Mouse (Mus musculus): ENCODE results near the gene Fam47e. TPM values are rescaled to one million over a fixed set of nuclear protein-coding genes. Genes with fewer than 3 reads are reported as not detected.

The Fam47e gene
- polyA plus RNA-seq, 1 experiment from 2014 or later: 0.88 TPM

- ATAC-seq: no peak
- H3K36me3 ChIP-seq: no peaks in the 10 kb centered on the region
- no peak overlapping the region for H3K4me3 ChIP-seq
- WGBS (ENCODE audit: insufficient replicate concordance): 66% methylated on average over 5 of the region's 5 CpGs
- no peak overlapping the region for H3K4me2 ChIP-seq
- peaks cover 31% of the 10 kb centered on the region for H3K27me3 ChIP-seq (replicated peaks)
- H3K4me1 ChIP-seq: peaks cover 10% of the 10 kb centered on the region
- H3K27ac ChIP-seq: no peak overlapping the region
- H3K9ac ChIP-seq: no peak overlapping the region
- no peaks in the 10 kb centered on the region for H3K9me3 ChIP-seq (replicated peaks)
Observed at GRCm38 (mm10) chr5:92607492-92608229, 52.8 kb downstream of the Fam47e start.

GRCm38 (mm10) chr5:92612756-92613155 is 57.9 kb downstream of the Fam47e start:
- H3K9me3 ChIP-seq (replicated peaks): no peaks in the 10 kb centered on the region
- no peak overlapping the region for H3K27ac ChIP-seq
- no peak overlapping the region for H3K4me3 ChIP-seq
- no peaks in the 10 kb centered on the region for H3K4me1 ChIP-seq
- no peak overlapping the region for H3K4me2 ChIP-seq
- H3K36me3 ChIP-seq: no peaks in the 10 kb centered on the region
- no peak overlapping the region for H3K9ac ChIP-seq
- H3K27me3 ChIP-seq (replicated peaks): no peaks in the 10 kb centered on the region
- WGBS (ENCODE audit: insufficient replicate concordance): 73% methylated on average over 4 of the region's 4 CpGs
- ATAC-seq: no peak

- Histone ChIP-seq H3K4me2 (no peak overlapping the region), H3K4me1 (no peaks in the 10 kb centered on the region), H3K9ac (no peak overlapping the region), H3K9me3 (replicated peaks) (no peaks in the 10 kb centered on the region), H3K27me3 (replicated peaks) (no peaks in the 10 kb centered on the region), H3K4me3 (no peak overlapping the region), H3K27ac (no peak overlapping the region), H3K36me3 (no peaks in the 10 kb centered on the region)
- WGBS (ENCODE audit: insufficient replicate concordance): 70% methylated on average over 5 of the region's 5 CpGs
- ATAC-seq: no peak
Observed at GRCm38 (mm10) chr5:92621883-92622282, 67.0 kb downstream of the Fam47e start.

- Histone ChIP-seq H3K9me3 (replicated peaks) (no peaks in the 10 kb centered on the region), H3K4me1 (no peaks in the 10 kb centered on the region), H3K4me3 (no peak overlapping the region), H3K9ac (no peak overlapping the region), H3K4me2 (no peak overlapping the region), H3K27ac (no peak overlapping the region), H3K27me3 (replicated peaks) (no peaks in the 10 kb centered on the region), H3K36me3 (no peaks in the 10 kb centered on the region)
- ATAC-seq: no peak
- 59% methylated on average over 7 of the region's 7 CpGs for WGBS (ENCODE audit: insufficient replicate concordance)
Observed at GRCm38 (mm10) chr5:92627896-92628295, 73.0 kb downstream of the Fam47e start.

- Histone ChIP-seq H3K9ac (no peak overlapping the region), H3K4me3 (no peak overlapping the region), H3K27me3 (replicated peaks) (no peaks in the 10 kb centered on the region), H3K9me3 (replicated peaks) (no peaks in the 10 kb centered on the region), H3K4me1 (no peaks in the 10 kb centered on the region), H3K27ac (no peak overlapping the region), H3K4me2 (no peak overlapping the region), H3K36me3 (no peaks in the 10 kb centered on the region)
- no peak for ATAC-seq
- 48% methylated on average over 4 of the region's 4 CpGs for WGBS (ENCODE audit: insufficient replicate concordance)
Observed at GRCm38 (mm10) chr5:92633526-92633925, 78.7 kb downstream of the Fam47e start.

- H3K27me3 ChIP-seq (replicated peaks): no peaks in the 10 kb centered on the region
- no peaks in the 10 kb centered on the region for H3K36me3 ChIP-seq
- H3K4me3 ChIP-seq: no peak overlapping the region
- no peak overlapping the region for H3K4me2 ChIP-seq
- no peak overlapping the region for H3K27ac ChIP-seq
- no peaks in the 10 kb centered on the region for H3K9me3 ChIP-seq (replicated peaks)
- H3K4me1 ChIP-seq: no peaks in the 10 kb centered on the region
- no peak overlapping the region for H3K9ac ChIP-seq
- WGBS (ENCODE audit: insufficient replicate concordance): 49% methylated on average over 3 of the region's 3 CpGs
- ATAC-seq: no peak
Observed at GRCm38 (mm10) chr5:92634916-92635315, 80.0 kb downstream of the Fam47e start.

GRCm38 (mm10) chr5:92635891-92636290 is 81.0 kb downstream of the Fam47e start:
- Histone ChIP-seq H3K36me3 (no peaks in the 10 kb centered on the region), H3K4me2 (no peak overlapping the region), H3K27ac (no peak overlapping the region), H3K4me1 (no peaks in the 10 kb centered on the region), H3K27me3 (replicated peaks) (no peaks in the 10 kb centered on the region), H3K9ac (no peak overlapping the region), H3K9me3 (replicated peaks) (no peaks in the 10 kb centered on the region), H3K4me3 (no peak overlapping the region)
- ATAC-seq: no peak
- WGBS (ENCODE audit: insufficient replicate concordance): 65% methylated on average over 5 of the region's 5 CpGs

- Histone ChIP-seq H3K4me1 (no peaks in the 10 kb centered on the region), H3K4me3 (no peak overlapping the region), H3K36me3 (no peaks in the 10 kb centered on the region), H3K4me2 (no peak overlapping the region), H3K27ac (no peak overlapping the region), H3K9me3 (replicated peaks) (no peaks in the 10 kb centered on the region), H3K9ac (no peak overlapping the region), H3K27me3 (replicated peaks) (no peaks in the 10 kb centered on the region)
- no peak for ATAC-seq
- 68% methylated on average over 3 of the region's 3 CpGs for WGBS (ENCODE audit: insufficient replicate concordance)
Observed at GRCm38 (mm10) chr5:92640861-92641260, 86.0 kb downstream of the Fam47e start.

Other genes with a start within 250 kb of the Fam47e start
- gene Sdad1, start 244.6 kb upstream of the Fam47e start, polyA plus RNA-seq (2016; fragmentation: Nextera tagmentation; extraction: Ambion mirVana): 35.1 and 36.3 TPM in 2 replicates
- not detected in 2 replicates for gene Cxcl9, start 227.0 kb upstream of the Fam47e start, polyA plus RNA-seq (2016; fragmentation: Nextera tagmentation; extraction: Ambion mirVana)
- 0.78 and 1.0 TPM in 2 replicates for gene Art3, start 223.2 kb upstream of the Fam47e start, polyA plus RNA-seq (2016; fragmentation: Nextera tagmentation; extraction: Ambion mirVana)
- 6.6 and 6.7 TPM in 2 replicates for gene Cxcl10, start 206.2 kb upstream of the Fam47e start, polyA plus RNA-seq (2016; fragmentation: Nextera tagmentation; extraction: Ambion mirVana)
- gene Nup54, start 119.8 kb upstream of the Fam47e start, polyA plus RNA-seq (2016; fragmentation: Nextera tagmentation; extraction: Ambion mirVana): 49.0 and 49.2 TPM in 2 replicates
- gene Scarb2, start 48.2 kb upstream of the Fam47e start, polyA plus RNA-seq (2016; fragmentation: Nextera tagmentation; extraction: Ambion mirVana): 4.2 and 4.3 TPM in 2 replicates
- 5.3 and 5.5 TPM in 2 replicates for gene Stbd1, start 48.0 kb downstream of the Fam47e start, polyA plus RNA-seq (2016; fragmentation: Nextera tagmentation; extraction: Ambion mirVana)
- gene Ccdc158, start 120.2 kb downstream of the Fam47e start, polyA plus RNA-seq (2016; fragmentation: Nextera tagmentation; extraction: Ambion mirVana): 0.17 and 0.23 TPM in 2 replicates
- gene Shroom3, start 128.4 kb downstream of the Fam47e start, polyA plus RNA-seq (2016; fragmentation: Nextera tagmentation; extraction: Ambion mirVana): 0.92 and 1.2 TPM in 2 replicates